Mouse (Mus musculus) forebrain, embryonic 12.5 days (tissue): ENCODE data around the gene Foxn3. TPM values are rescaled to one million over a fixed set of nuclear protein-coding genes. Genes with fewer than 3 reads are reported as not detected.
A peak's percentile ranks its signal among the peaks of the same experiment; 100 is the strongest.

Source experiments
- ATAC-seq: fragments of 200-750 bp; cut with Nextera tagmentation; 2 replicates; pipeline ENCODE4 v1.8.0; 2017; ENCODE audit warnings: moderate TSS enrichment; ENCODE audit not compliant: low FRiP score
- H3K27ac ChIP-seq: fragments of 300-500 bp; sonication (generic); 2 replicates; pipeline ENCODE4 v1.5.1; 2016; ENCODE audit warnings: mild to moderate bottlenecking
- H3K27me3 ChIP-seq: fragments of 300-500 bp; sonication (generic); 2 replicates; pipeline ENCODE4 v1.6.1; 2016; ENCODE audit warnings: mild to moderate bottlenecking
- H3K36me3 ChIP-seq: fragments of 300-500 bp; sonication (generic); replicated peaks from 2 replicates; pipeline ENCODE4 v1.6.1; 2016; ENCODE audit warnings: mild to moderate bottlenecking
- H3K4me1 ChIP-seq: fragments of 300-500 bp; sonication (generic); 2 replicates; pipeline ENCODE4 v1.6.1; 2016
- H3K4me2 ChIP-seq: fragments of 300-500 bp; sonication (generic); 2 replicates; pipeline ENCODE4 v1.6.1; 2016; ENCODE audit warnings: mild to moderate bottlenecking, moderate library complexity
- H3K4me3 ChIP-seq: fragments of 300-500 bp; sonication (generic); replicated peaks from 2 replicates; pipeline ENCODE4 v1.5.1; 2016; ENCODE audit warnings: mild to moderate bottlenecking
- H3K9ac ChIP-seq: fragments of 300-500 bp; sonication (generic); 2 replicates; pipeline ENCODE4 v1.6.1; 2016; ENCODE audit warnings: mild to moderate bottlenecking
- H3K9me3 ChIP-seq: fragments of 300-500 bp; sonication (generic); 2 replicates; pipeline ENCODE4 v1.6.1; 2016
- WGBS: fragments of 180-500 bp; shearing (Covaris S2); methylation state at CpG from one replicate; pipeline ENCODE4 v1.1.7; 2016; 5-methylcytosine and 5-hydroxymethylcytosine counted together
- polyA plus RNA-seq: library from polyadenylated mRNA; unstranded; fragments of >200 nt; fragmentation: Nextera tagmentation; extraction: Ambion mirVana; gene quantifications from 2 replicates; pipeline ENCODE4 v1.2.1, GENCODE M21; 2016

The Foxn3 gene
- polyA plus RNA-seq, 1 experiment from 2014 or later: 84.6 TPM

GRCm38 (mm10) chr12:99473406-99474133 lies 89.8 kb downstream of the Foxn3 start:
- H3K27ac ChIP-seq: peak overlapping the region; percentile 68

GRCm38 (mm10) chr12:99471431-99471830 lies 92.0 kb downstream of the Foxn3 start:
- no peak overlapping the region for H3K9ac ChIP-seq
- no peaks in the 10 kb centered on the region; the same call in 1 of the 2 replicates for H3K27me3 ChIP-seq
- H3K4me1 ChIP-seq: peaks cover 36% of the 10 kb centered on the region
- no peaks in the 10 kb centered on the region for H3K36me3 ChIP-seq
- no peak overlapping the region for H3K4me3 ChIP-seq
- H3K9me3 ChIP-seq: no peaks in the 10 kb centered on the region
- no peak overlapping the region for H3K27ac ChIP-seq
- no peak for ATAC-seq
- 92% methylated on average over 7 of the region's 7 CpGs for WGBS
- H3K4me2 ChIP-seq: no peak overlapping the region

More at GRCm38 (mm10) chr12:99473406-99474133, 89.8 kb downstream of the Foxn3 start:
- no peak overlapping the region for H3K9ac ChIP-seq
- ATAC-seq: peak; percentile 69; the same call in 1 of the 2 replicates
- no peaks in the 10 kb centered on the region; the same call in 1 of the 2 replicates for H3K27me3 ChIP-seq
- 73% methylated on average over 10 of the region's 10 CpGs for WGBS
- H3K36me3 ChIP-seq: no peaks in the 10 kb centered on the region
- H3K4me3 ChIP-seq: no peak overlapping the region
- peaks cover 17% of the 10 kb centered on the region for H3K4me1 ChIP-seq
- no peaks in the 10 kb centered on the region for H3K9me3 ChIP-seq
- H3K4me2 ChIP-seq: no peak overlapping the region

- no peak overlapping the region for H3K9ac ChIP-seq
- H3K9me3 ChIP-seq: no peaks in the 10 kb centered on the region
- no peaks in the 10 kb centered on the region for H3K36me3 ChIP-seq
- ATAC-seq: peak; percentile 44; the same call in 1 of the 2 replicates
- 58% methylated on average over 15 of the region's 15 CpGs for WGBS
- H3K4me2 ChIP-seq: no peak overlapping the region
- H3K27me3 ChIP-seq: no peaks in the 10 kb centered on the region; the same call in 1 of the 2 replicates
- no peak overlapping the region for H3K4me3 ChIP-seq
- peaks cover 29% of the 10 kb centered on the region for H3K4me1 ChIP-seq
- H3K27ac ChIP-seq: no peak overlapping the region
These were observed 95.5 kb downstream of the Foxn3 start for GRCm38 (mm10) chr12:99467884-99468311.

- H3K9ac ChIP-seq: no peak overlapping the region
- 86% methylated on average over 12 of the region's 12 CpGs for WGBS
- no peaks in the 10 kb centered on the region for H3K9me3 ChIP-seq
- peak; percentile 37; the same call in 1 of the 2 replicates for ATAC-seq
- no peaks in the 10 kb centered on the region; the same call in 1 of the 2 replicates for H3K27me3 ChIP-seq
- no peaks in the 10 kb centered on the region for H3K36me3 ChIP-seq
- peaks cover 29% of the 10 kb centered on the region for H3K4me1 ChIP-seq
- no peak overlapping the region for H3K4me2 ChIP-seq
- no peak overlapping the region for H3K4me3 ChIP-seq
- H3K27ac ChIP-seq: 0 out of 2 replicates have a peak overlapping the region, but pooled peaks have one; percentile 36
These were observed 96.0 kb downstream of the Foxn3 start for GRCm38 (mm10) chr12:99467256-99467883.

GRCm38 (mm10) chr12:99466426-99466825 lies 97.0 kb downstream of the Foxn3 start:
- no peak overlapping the region for H3K4me2 ChIP-seq
- ATAC-seq: peak; percentile 47; the same call in 1 of the 2 replicates
- WGBS: 53% methylated on average over 5 of the region's 5 CpGs

GRCm38 (mm10) chr12:99464291-99464690 lies 99.1 kb downstream of the Foxn3 start:
- H3K4me3 ChIP-seq: no peak overlapping the region
- no peaks in the 10 kb centered on the region for H3K36me3 ChIP-seq
- H3K9ac ChIP-seq: no peak overlapping the region
- H3K4me2 ChIP-seq: no peak overlapping the region
- H3K27me3 ChIP-seq: no peaks in the 10 kb centered on the region
- WGBS: 86% methylated on average over 5 of the region's 5 CpGs
- H3K9me3 ChIP-seq: no peaks in the 10 kb centered on the region
- ATAC-seq: no peak
- no peak overlapping the region for H3K27ac ChIP-seq
- H3K4me1 ChIP-seq: peaks cover 29% of the 10 kb centered on the region

More at GRCm38 (mm10) chr12:99466426-99466825, 97.0 kb downstream of the Foxn3 start:
- 0 out of 2 replicates have a peak overlapping the region, but pooled peaks have one; percentile 8 for H3K27ac ChIP-seq
- H3K9ac ChIP-seq: no peak overlapping the region
- H3K4me3 ChIP-seq: no peak overlapping the region
- no peaks in the 10 kb centered on the region; the same call in 1 of the 2 replicates for H3K27me3 ChIP-seq
- H3K9me3 ChIP-seq: no peaks in the 10 kb centered on the region
- H3K4me1 ChIP-seq: peaks cover 29% of the 10 kb centered on the region
- H3K36me3 ChIP-seq: no peaks in the 10 kb centered on the region

GRCm38 (mm10) chr12:99462846-99463245 lies 100.5 kb downstream of the Foxn3 start:
- H3K4me3 ChIP-seq: no peak overlapping the region
- no peak overlapping the region for H3K27ac ChIP-seq
- H3K27me3 ChIP-seq: no peaks in the 10 kb centered on the region
- whole genome bisulfite sequencing: 95% methylated on average over 1 of the region's 1 CpGs
- H3K36me3 ChIP-seq: no peaks in the 10 kb centered on the region
- H3K4me1 ChIP-seq: peaks cover 29% of the 10 kb centered on the region
- ATAC-seq: no peak
- H3K9ac ChIP-seq: no peak overlapping the region
- no peak overlapping the region for H3K4me2 ChIP-seq
- H3K9me3 ChIP-seq: no peaks in the 10 kb centered on the region

- Histone ChIP-seq H3K27ac (no peak overlapping the region), H3K9me3 (no peaks in the 10 kb centered on the region), H3K36me3 (no peaks in the 10 kb centered on the region), H3K4me3 (no peak overlapping the region), H3K4me1 (peaks cover 29% of the 10 kb centered on the region), H3K4me2 (no peak overlapping the region), H3K9ac (no peak overlapping the region), H3K27me3 (no peaks in the 10 kb centered on the region)
- no peak for ATAC-seq
These were observed 101.1 kb downstream of the Foxn3 start for GRCm38 (mm10) chr12:99462302-99462701.

- Histone ChIP-seq H3K9ac (no peak overlapping the region), H3K27ac (no peak overlapping the region), H3K4me3 (no peak overlapping the region), H3K4me1 (peaks cover 21% of the 10 kb centered on the region), H3K27me3 (no peaks in the 10 kb centered on the region), H3K4me2 (no peak overlapping the region), H3K9me3 (no peaks in the 10 kb centered on the region), H3K36me3 (no peaks in the 10 kb centered on the region)
- 0 out of 2 replicates have a peak, but pooled peaks have one; percentile 61 for ATAC-seq
- WGBS: 74% methylated on average over 10 of the region's 10 CpGs
These were observed 105.7 kb downstream of the Foxn3 start for GRCm38 (mm10) chr12:99457521-99458205.

- Histone ChIP-seq H3K9me3 (no peaks in the 10 kb centered on the region), H3K9ac (no peak overlapping the region), H3K27me3 (no peaks in the 10 kb centered on the region), H3K36me3 (no peaks in the 10 kb centered on the region), H3K4me2 (no peak overlapping the region), H3K4me3 (no peak overlapping the region), H3K4me1 (peaks cover 21% of the 10 kb centered on the region), H3K27ac (no peak overlapping the region)
- WGBS: 96% methylated on average over 8 of the region's 8 CpGs
- no peak for ATAC-seq
These were observed 107.8 kb downstream of the Foxn3 start for GRCm38 (mm10) chr12:99455580-99455979.

- H3K4me2 ChIP-seq: no peak overlapping the region
- no peak for ATAC-seq
- H3K4me3 ChIP-seq: no peak overlapping the region
- peaks cover 21% of the 10 kb centered on the region for H3K4me1 ChIP-seq
- H3K9me3 ChIP-seq: no peaks in the 10 kb centered on the region
- no peak overlapping the region for H3K9ac ChIP-seq
- WGBS: 69% methylated on average over 9 of the region's 9 CpGs
- no peaks in the 10 kb centered on the region for H3K27me3 ChIP-seq
- no peak overlapping the region for H3K27ac ChIP-seq
- H3K36me3 ChIP-seq: no peaks in the 10 kb centered on the region
These were observed 109.0 kb downstream of the Foxn3 start for GRCm38 (mm10) chr12:99454394-99454793.

- H3K4me1 ChIP-seq: peaks cover 21% of the 10 kb centered on the region
- no peak overlapping the region for H3K27ac ChIP-seq
- WGBS: 89% methylated on average over 4 of the region's 4 CpGs
- no peaks in the 10 kb centered on the region for H3K9me3 ChIP-seq
- H3K27me3 ChIP-seq: no peaks in the 10 kb centered on the region
- H3K4me2 ChIP-seq: no peak overlapping the region
- no peak overlapping the region for H3K9ac ChIP-seq
- no peak for ATAC-seq
- no peaks in the 10 kb centered on the region for H3K36me3 ChIP-seq
- H3K4me3 ChIP-seq: no peak overlapping the region
These were observed 109.6 kb downstream of the Foxn3 start for GRCm38 (mm10) chr12:99453797-99454196.
